ENCODE assay signal across 8 mouse cellular contexts in genomic region chr5:105491389-105491788, GRCm38 (mm10). TPM values are rescaled to one million over a fixed set of nuclear protein-coding genes. Genes with fewer than 3 reads are reported as not detected.
DNase-seq lines count a peak whose midpoint lies in the region; ATAC-seq and TF ChIP-seq lines count a peak whose summit lies in the region.

No protein-coding gene starts in this region.

- no peaks in the 10 kb centered on the region for H3K27me3 ChIP-seq in kidney, postnatal 0 days (ENCODE audit: insufficient read depth, low read length)
- H3K27me3 ChIP-seq in forebrain, embryonic 16.5 days (replicated peaks; ENCODE audit: control insufficient read depth, insufficient read depth, low read length) = 0 out of 2 replicates have a peak, but pooled peaks cover 2% of the 10 kb centered on the region
- H3K27me3 ChIP-seq in midbrain, embryonic 13.5 days = peaks cover 19% of the 10 kb centered on the region; the same call in 1 of the 2 replicates

- no peak overlapping the region for H3K4me3 ChIP-seq in kidney, postnatal 0 days (replicated peaks; ENCODE audit: low read depth, low read length)
- H3K4me3 ChIP-seq in forebrain, embryonic 16.5 days (replicated peaks; ENCODE audit: low read length) = no peak overlapping the region
- no peak overlapping the region for H3K4me3 ChIP-seq in midbrain, embryonic 13.5 days (replicated peaks)

- no peaks in the 10 kb centered on the region for H3K36me3 ChIP-seq in kidney, postnatal 0 days (ENCODE audit: insufficient read depth, low read length)
- H3K36me3 ChIP-seq in forebrain, embryonic 16.5 days (ENCODE audit: control insufficient read depth, insufficient read depth) = peaks cover 3% of the 10 kb centered on the region
- H3K36me3 ChIP-seq in midbrain, embryonic 13.5 days = peaks cover 13% of the 10 kb centered on the region

- no peak overlapping the region for H3K27ac ChIP-seq in kidney, postnatal 0 days
- H3K27ac ChIP-seq in forebrain, embryonic 16.5 days (ENCODE audit: low read length) = no peak overlapping the region
- H3K27ac ChIP-seq in midbrain, embryonic 13.5 days = no peak overlapping the region

- no peaks in the 10 kb centered on the region for H3K9me3 ChIP-seq in kidney, postnatal 0 days (replicated peaks; ENCODE audit: low read length)
- no peaks in the 10 kb centered on the region for H3K9me3 ChIP-seq in forebrain, embryonic 16.5 days (ENCODE audit: control insufficient read depth, low read length)
- H3K9me3 ChIP-seq in midbrain, embryonic 13.5 days = no peaks in the 10 kb centered on the region

- DNase-seq in kidney, postnatal 0 days (ENCODE audit: low spot score) = peak; percentile 58
- no peak for DNase-seq in kidney, postnatal 36 days
- DNase-seq in NIH3T3 (ENCODE audit: low read depth) = peak; percentile 42
- DNase-seq in urinary bladder, postnatal 14 days (ENCODE audit: low spot score) = no peak

- H3K4me1 ChIP-seq in kidney, postnatal 0 days (replicated peaks; ENCODE audit: insufficient read depth, low read length) = 0 out of 2 replicates have a peak, but pooled peaks cover 4% of the 10 kb centered on the region
- H3K4me1 ChIP-seq in forebrain, embryonic 16.5 days (replicated peaks; ENCODE audit: control insufficient read depth, insufficient read depth, low read length) = peaks cover 35% of the 10 kb centered on the region
- H3K4me1 ChIP-seq in midbrain, embryonic 13.5 days (replicated peaks) = peaks cover 48% of the 10 kb centered on the region

- peak; percentile 73 for TF ChIP-seq CTCF in kidney, postnatal 0 days (IDR thresholded peaks at IDR 0.05; ENCODE audit: low read depth)

- peak; percentile 55 for ATAC-seq in kidney, postnatal 0 days (replicated peaks; ENCODE audit: low FRiP score, low read depth)
- peak; percentile 38 for ATAC-seq in forebrain, embryonic 16.5 days
- peak; percentile 61 for ATAC-seq in midbrain, embryonic 13.5 days
- ATAC-seq in megakaryocyte, adult 5-6 weeks (ENCODE audit: poor library complexity, severe bottlenecking) = no peak
- no peak for ATAC-seq in frontal cortex, adult (ENCODE audit: low TSS enrichment)

- no peak overlapping the region for H3K4me2 ChIP-seq in kidney, postnatal 0 days (ENCODE audit: low read length)
- no peak overlapping the region for H3K4me2 ChIP-seq in forebrain, embryonic 16.5 days (ENCODE audit: low read length)
- H3K4me2 ChIP-seq in midbrain, embryonic 13.5 days (replicated peaks) = no peak overlapping the region

- no peak overlapping the region for H3K9ac ChIP-seq in kidney, postnatal 0 days (ENCODE audit: low read depth, low read length)
- H3K9ac ChIP-seq in forebrain, embryonic 16.5 days (replicated peaks; ENCODE audit: low read depth, low read length) = no peak overlapping the region
- no peak overlapping the region for H3K9ac ChIP-seq in midbrain, embryonic 13.5 days (replicated peaks)

- 63% methylated on average over 4 of the region's 4 CpGs for WGBS in kidney, postnatal 0 days
- WGBS in forebrain, embryonic 16.5 days = 51% methylated on average over 4 of the region's 4 CpGs
- WGBS in midbrain, embryonic 13.5 days = 60% methylated on average over 4 of the region's 4 CpGs

RNA-seq across cellular contexts. Expression of gene Lrrc8c, which starts 27.8 kb away (rescaled TPM):
- polyA plus RNA-seq in kidney, postnatal 0 days (2015; fragmentation: Nextera tagmentation; extraction: Ambion mirVana) = 14.7 and 14.8 TPM in 2 replicates
- polyA plus RNA-seq in forebrain, embryonic 16.5 days (2015; fragmentation: Nextera tagmentation; extraction: Ambion mirVana) = 12.0 and 12.5 TPM in 2 replicates
- 8.2 and 9.7 TPM in 2 replicates for polyA plus RNA-seq in midbrain, embryonic 13.5 days (2015; fragmentation: Nextera tagmentation; extraction: Ambion mirVana)
- total RNA-seq in megakaryocyte, adult 5-6 weeks (2015) = 51.2 and 57.7 TPM in 2 replicates
- 9.7 and 12.2 TPM in 2 replicates for total RNA-seq in megakaryocyte, adult 5-6 weeks (2017)

Comparison
In these comparisons a context has a peak if more than half of its experiments do, and no peak if none do; other contexts are left out.
1. DNase-seq: peak in kidney, postnatal 0 days (single experiment) and NIH3T3 (single experiment); none in kidney, postnatal 36 days (0 of 2) and urinary bladder, postnatal 14 days (single experiment).
2. ATAC-seq: peak in kidney, postnatal 0 days (single experiment), forebrain, embryonic 16.5 days (single experiment) and midbrain, embryonic 13.5 days (single experiment); none in megakaryocyte, adult 5-6 weeks (single experiment) and frontal cortex, adult (single experiment).